Mouse (Mus musculus) forebrain, embryonic 11.5 days (tissue): ENCODE measurements around the gene Ptpdc1. TPM values are rescaled to one million over a fixed set of nuclear protein-coding genes. Genes with fewer than 3 reads are reported as not detected.

ENCODE experiments used
- ATAC-seq: fragments of 200-750 bp; cut with Nextera tagmentation; replicated peaks from 2 replicates; pipeline ENCODE4 v1.8.0; 2017; ENCODE audit warnings: moderate TSS enrichment; ENCODE audit not compliant: low FRiP score
- DNase-seq: peaks from one replicate; pipeline ENCODE4 v3.0.0-alpha.2; 2017; ENCODE audit warnings: low spot score
- H3K27ac ChIP-seq: fragments of 300-500 bp; sonication (generic); 2 replicates; pipeline ENCODE4 v1.5.1; 2014; ENCODE audit warnings: low read depth, low read length
- H3K27me3 ChIP-seq: fragments of 300-500 bp; sonication (generic); 2 replicates; pipeline ENCODE4 v1.6.1; 2014; ENCODE audit warnings: mild to moderate bottlenecking, low read length, mixed read lengths; ENCODE audit not compliant: control insufficient read depth, insufficient read depth
- H3K36me3 ChIP-seq: fragments of 300-500 bp; sonication (generic); 2 replicates; pipeline ENCODE4 v1.6.1; 2014; ENCODE audit warnings: mild to moderate bottlenecking, low read length, moderate library complexity, mixed read lengths; ENCODE audit not compliant: control insufficient read depth, insufficient read depth
- H3K4me1 ChIP-seq: fragments of 300-500 bp; sonication (generic); replicated peaks from 2 replicates; pipeline ENCODE4 v1.6.1; 2014; ENCODE audit warnings: low read length, mixed read lengths; ENCODE audit not compliant: control insufficient read depth, insufficient read depth
- H3K4me2 ChIP-seq: fragments of 300-500 bp; sonication (generic); 2 replicates; pipeline ENCODE4 v1.6.1; 2014; ENCODE audit warnings: low read depth, mild to moderate bottlenecking, low read length, moderate library complexity, mixed read lengths; ENCODE audit not compliant: severe bottlenecking
- H3K4me3 ChIP-seq: fragments of 300-500 bp; sonication (generic); 2 replicates; pipeline ENCODE4 v1.5.1; 2014; ENCODE audit warnings: low read depth, low read length
- H3K9ac ChIP-seq: fragments of 300-500 bp; sonication (generic); 2 replicates; pipeline ENCODE4 v1.6.1; 2014; ENCODE audit warnings: low read length
- H3K9me3 ChIP-seq: fragments of 300-500 bp; sonication (generic); 2 replicates; pipeline ENCODE4 v1.6.1; 2016; ENCODE audit warnings: low read length, mixed read lengths; ENCODE audit not compliant: control insufficient read depth
- WGBS: fragments of 180-500 bp; shearing (Covaris S2); extraction: QIAGEN DNeasy Blood & Tissue Kit; methylation state at CpG from one replicate; pipeline ENCODE4 v1.1.7; 2014; 5-methylcytosine and 5-hydroxymethylcytosine counted together
- polyA plus RNA-seq: library from polyadenylated mRNA; unstranded; fragments of >200 nt; fragmentation: Nextera tagmentation; extraction: Ambion mirVana; gene quantifications from 2 replicates; pipeline ENCODE4 v1.2.1, GENCODE M21; 2014

Gene Ptpdc1
- polyA plus RNA-seq, 1 experiment from 2014 or later, result 18.0 TPM

GRCm38 (mm10) chr13:48664916-48665655 is 39.6 kb upstream of the Ptpdc1 start:
- Histone ChIP-seq H3K9ac (no peak overlapping the region), H3K9me3 (no peaks in the 10 kb centered on the region), H3K36me3 (no peaks in the 10 kb centered on the region), H3K27ac (no peak overlapping the region), H3K4me1 (peaks cover 19% of the 10 kb centered on the region), H3K27me3 (peaks cover 94% of the 10 kb centered on the region), H3K4me2 (no peak overlapping the region), H3K4me3 (no peak overlapping the region)
- WGBS, result under 1% methylated on average over 39 of the region's 39 CpGs
- ATAC-seq (no peak), DNase-seq (peak; percentile 60)

- Histone ChIP-seq H3K36me3 (no peaks in the 10 kb centered on the region), H3K9ac (no peak overlapping the region), H3K4me1 (peaks cover 19% of the 10 kb centered on the region), H3K27ac (no peak overlapping the region), H3K9me3 (no peaks in the 10 kb centered on the region), H3K4me2 (no peak overlapping the region), H3K4me3 (no peak overlapping the region), H3K27me3 (peaks cover 99% of the 10 kb centered on the region)
- no peak for ATAC-seq
- WGBS, result 4% methylated on average over 7 of the region's 7 CpGs
- peak; percentile 52 for DNase-seq
Measured at GRCm38 (mm10) chr13:48663988-48664339, 38.5 kb upstream of the Ptpdc1 start.

GRCm38 (mm10) chr13:48663211-48663987 is 37.9 kb upstream of the Ptpdc1 start:
- ATAC-seq (no peak), DNase-seq (peak; percentile 71)
- H3K27ac ChIP-seq, result no peak overlapping the region
- H3K36me3 ChIP-seq, result no peaks in the 10 kb centered on the region
- peaks cover 96% of the 10 kb centered on the region for H3K27me3 ChIP-seq
- no peaks in the 10 kb centered on the region for H3K9me3 ChIP-seq
- WGBS, result 1% methylated on average over 54 of the region's 54 CpGs
- peak overlapping the region; percentile 77 for H3K4me2 ChIP-seq
- H3K4me3 ChIP-seq, result peak overlapping the region; percentile 43
- peak overlapping the region; percentile 35; the same call in 1 of the 2 replicates for H3K9ac ChIP-seq
- peaks cover 19% of the 10 kb centered on the region for H3K4me1 ChIP-seq

- Histone ChIP-seq H3K27me3 (peaks cover 96% of the 10 kb centered on the region), H3K27ac (no peak within 1 kb of the TSS), H3K9ac (peak within 1 kb of the TSS; percentile 35; the same call in 1 of the 2 replicates), H3K36me3 (no peaks in the 10 kb centered on the region), H3K9me3 (no peaks in the 10 kb centered on the region), H3K4me1 (peaks cover 19% of the 10 kb centered on the region), H3K4me2 (peak within 1 kb of the TSS; percentile 77), H3K4me3 (peak within 1 kb of the TSS; percentile 43)
- WGBS, result under 1% methylated on average over 70 of the region's 73 CpGs
- ATAC-seq (peak; percentile 64), DNase-seq (no peak)
Measured at GRCm38 (mm10) chr13:48662431-48663143, 37.1 kb upstream of the Ptpdc1 start, which contains the start of gene Barx1. Gene Barx1, plus strand, starts transcription at chr13:48662998.

- peaks cover 19% of the 10 kb centered on the region for H3K4me1 ChIP-seq
- no peak overlapping the region for H3K4me3 ChIP-seq
- 4% methylated on average over 1 of the region's 1 CpGs for WGBS
- no peak for DNase-seq
- H3K36me3 ChIP-seq, result no peaks in the 10 kb centered on the region
- H3K27me3 ChIP-seq, result peaks cover 97% of the 10 kb centered on the region
- ATAC-seq, result no peak
- no peak overlapping the region for H3K9ac ChIP-seq
- no peak overlapping the region for H3K27ac ChIP-seq
- H3K9me3 ChIP-seq, result no peaks in the 10 kb centered on the region
- no peak overlapping the region for H3K4me2 ChIP-seq
Measured at GRCm38 (mm10) chr13:48661561-48661960, 36.1 kb upstream of the Ptpdc1 start.

- Histone ChIP-seq H3K27ac (no peak overlapping the region), H3K36me3 (no peaks in the 10 kb centered on the region), H3K9ac (no peak overlapping the region), H3K27me3 (peaks cover 97% of the 10 kb centered on the region), H3K4me3 (no peak overlapping the region), H3K9me3 (no peaks in the 10 kb centered on the region), H3K4me2 (no peak overlapping the region), H3K4me1 (peaks cover 19% of the 10 kb centered on the region)
- ATAC-seq (no peak), DNase-seq (no peak)
- 7% methylated on average over 6 of the region's 6 CpGs for whole genome bisulfite sequencing
Measured at GRCm38 (mm10) chr13:48660741-48661140, 35.3 kb upstream of the Ptpdc1 start.

GRCm38 (mm10) chr13:48660221-48660734 is 34.8 kb upstream of the Ptpdc1 start:
- 2% methylated on average over 11 of the region's 11 CpGs for WGBS
- H3K4me2 ChIP-seq, result no peak overlapping the region
- H3K27ac ChIP-seq, result no peak overlapping the region
- peaks cover 18% of the 10 kb centered on the region for H3K4me1 ChIP-seq
- no peak overlapping the region for H3K9ac ChIP-seq
- H3K36me3 ChIP-seq, result no peaks in the 10 kb centered on the region
- ATAC-seq (no peak), DNase-seq (no peak)
- no peaks in the 10 kb centered on the region for H3K9me3 ChIP-seq
- H3K27me3 ChIP-seq, result peaks cover 92% of the 10 kb centered on the region
- no peak overlapping the region for H3K4me3 ChIP-seq
